Mouse (Mus musculus): ENCODE measurements around the gene Ube2i. TPM values are rescaled to one million over a fixed set of nuclear protein-coding genes. Genes with fewer than 3 reads are reported as not detected.

Ube2i gene
- 100 to 1,000 TPM; 371 to 391 TPM for total RNA-seq (2021)
- long read RNA-seq, experiment 1, transcript Ube2i-213 (7 exons, 824 nt), result major isoform, 187 of 251 reads
- long read RNA-seq, experiment 1, transcript Ube2i-211 (7 exons, 890 nt), result minor isoform, 11 of 251 reads
- long read RNA-seq, experiment 1, partial matches to known transcripts, result 10 of 251 reads
- long read RNA-seq, experiment 1, other reads (novel, unspliced or antisense), result 37 of 251 reads
- long read RNA-seq, experiment 2, transcript Ube2i-214 (3 exons, 1,144 nt), result minor isoform, 15 of 389 reads
- long read RNA-seq, experiment 2, transcript Ube2i-207 (4 exons, 2,755 nt), result minor isoform, 11 of 389 reads
- long read RNA-seq, experiment 2, transcript Ube2i-213 (7 exons, 824 nt), result major isoform, 227 of 389 reads
- long read RNA-seq, experiment 2, transcript Ube2i-211 (7 exons, 890 nt), result minor isoform, 14 of 389 reads
- long read RNA-seq, experiment 2, partial matches to known transcripts, result 39 of 389 reads
- long read RNA-seq, experiment 2, other reads (novel, unspliced or antisense), result 75 of 389 reads

DNA sequence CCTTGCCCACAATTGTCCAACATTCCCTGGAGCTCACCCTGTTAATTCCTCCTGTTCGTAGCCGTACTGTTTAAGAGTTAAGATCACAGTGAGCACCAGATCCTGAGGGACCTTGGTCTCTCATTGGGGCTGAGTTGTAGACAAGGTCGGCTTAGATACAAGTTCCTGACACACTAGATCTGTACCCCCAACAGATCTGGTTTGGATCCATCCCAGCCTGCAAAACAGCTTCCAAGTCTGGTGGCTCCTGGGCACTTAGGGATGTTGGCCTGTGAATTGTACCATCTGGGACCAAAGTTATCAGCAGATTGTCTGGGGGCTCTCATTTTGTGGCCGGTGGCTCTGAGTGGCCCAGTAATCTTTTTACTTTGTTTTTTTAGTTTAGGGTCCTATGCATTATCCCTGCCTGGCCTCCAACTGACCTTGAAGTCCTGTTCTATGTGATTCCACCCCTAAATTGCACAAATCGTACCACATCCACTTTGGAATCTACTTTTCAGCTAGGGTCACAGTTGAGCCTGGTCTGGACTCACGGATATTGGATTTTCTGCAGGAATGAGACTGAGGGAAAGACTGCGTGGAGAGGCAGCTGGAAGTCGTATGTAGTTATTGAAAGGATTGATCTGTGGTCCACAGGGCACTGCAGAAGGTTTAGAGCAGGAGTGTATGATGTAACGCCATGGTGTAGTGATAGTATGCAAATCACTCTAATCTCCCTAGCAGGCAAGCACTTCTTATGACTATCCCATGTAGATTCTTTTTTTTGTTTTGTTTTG, at the start of gene Ube2i:
Gene Ube2i (minus strand): TSS at position 52 of the 776 bp plus-strand sequence.
- DNase-seq (ENCODE audit: low spot score in 2 of 2), result no peak

DNA sequence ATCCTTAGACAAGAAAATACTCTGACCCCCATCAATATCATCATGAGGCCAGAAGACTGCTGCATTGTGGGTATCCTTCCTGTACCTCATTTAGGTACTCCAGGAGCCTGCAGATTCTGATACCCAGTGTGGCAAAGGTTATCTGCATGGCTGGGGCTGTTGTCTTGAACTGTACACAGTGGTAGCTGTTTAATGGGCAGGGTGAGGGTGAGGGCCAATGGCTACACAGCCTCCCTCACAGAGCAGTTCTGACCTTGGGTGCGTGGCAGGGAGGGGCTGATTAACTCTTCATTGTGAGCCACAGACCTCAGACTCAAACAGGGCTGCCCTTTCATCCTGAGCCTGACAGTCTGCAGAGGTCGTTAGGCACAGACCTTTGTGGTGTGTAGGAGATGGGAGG, 48.5 kb upstream of the Ube2i start:
- no peak for DNase-seq (ENCODE audit: low spot score in 2 of 2)

DNA sequence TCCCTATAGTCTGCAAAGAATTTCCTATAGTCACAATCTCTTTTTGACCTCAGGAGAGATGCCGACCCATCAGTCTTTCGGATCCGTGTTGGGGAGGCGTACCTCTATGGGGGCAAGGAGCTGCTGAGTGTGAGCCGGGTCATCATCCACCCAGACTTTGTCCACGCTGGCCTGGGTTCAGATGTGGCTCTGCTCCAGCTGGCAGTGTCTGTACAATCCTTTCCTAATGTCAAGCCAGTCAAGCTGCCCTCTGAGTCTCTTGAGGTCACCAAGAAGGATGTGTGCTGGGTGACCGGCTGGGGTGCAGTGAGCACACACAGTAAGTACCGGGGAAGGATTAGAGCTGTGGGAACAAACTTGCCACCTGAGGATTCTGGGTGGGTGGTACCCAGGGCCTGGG, 46.4 kb upstream of the Ube2i start:
- DNase-seq (ENCODE audit: low spot score in 2 of 2), result no peak

DNA sequence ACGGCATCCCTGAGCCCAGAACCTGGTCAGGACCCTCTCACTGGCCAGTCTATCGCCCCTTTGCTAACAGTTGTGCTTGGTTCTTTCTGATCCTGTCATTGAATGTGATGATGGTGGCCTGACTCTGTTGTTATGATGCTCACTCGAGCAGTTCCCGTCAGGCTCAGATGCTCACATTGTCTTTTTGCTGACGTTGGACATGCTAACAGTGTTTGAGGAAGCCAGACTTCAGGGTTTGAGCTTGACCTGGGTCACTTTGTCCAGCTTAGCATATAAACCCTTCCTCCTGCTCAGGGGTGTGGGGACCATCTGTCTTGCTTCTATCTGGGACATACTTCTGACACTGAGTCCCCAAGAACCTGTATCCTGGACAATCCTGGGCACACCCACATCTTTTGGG, 43.9 kb upstream of the Ube2i start, which contains the start of gene Prss29:
Gene Prss29 (plus strand): TSS at position 301 of the 400 bp plus-strand sequence.
- no peak for DNase-seq (ENCODE audit: low spot score in 2 of 2)

DNA sequence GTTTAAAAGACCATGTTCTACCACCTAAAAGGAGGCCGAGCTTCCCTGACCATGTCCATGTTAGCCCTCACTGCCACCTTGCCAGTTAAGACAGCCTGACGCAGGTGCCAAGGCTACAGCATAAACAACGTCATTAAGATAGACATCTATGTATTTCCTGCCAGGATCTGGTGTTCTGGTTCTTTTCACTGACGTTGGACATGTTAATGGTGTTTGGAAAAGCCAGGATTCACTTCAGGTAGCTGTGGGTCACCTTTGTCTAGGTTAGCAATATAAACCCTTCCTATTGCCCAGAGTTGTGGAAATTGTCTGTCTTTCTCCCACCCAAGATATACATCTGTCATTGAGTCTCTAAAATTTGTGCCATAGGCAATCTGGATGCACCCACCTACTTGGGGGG, 33.9 kb upstream of the Ube2i start, which contains the start of gene Prss28:
Gene Prss28 (plus strand): TSS at position 301 of the 400 bp plus-strand sequence.
- DNase-seq (ENCODE audit: low spot score in 2 of 2), result no peak

DNA sequence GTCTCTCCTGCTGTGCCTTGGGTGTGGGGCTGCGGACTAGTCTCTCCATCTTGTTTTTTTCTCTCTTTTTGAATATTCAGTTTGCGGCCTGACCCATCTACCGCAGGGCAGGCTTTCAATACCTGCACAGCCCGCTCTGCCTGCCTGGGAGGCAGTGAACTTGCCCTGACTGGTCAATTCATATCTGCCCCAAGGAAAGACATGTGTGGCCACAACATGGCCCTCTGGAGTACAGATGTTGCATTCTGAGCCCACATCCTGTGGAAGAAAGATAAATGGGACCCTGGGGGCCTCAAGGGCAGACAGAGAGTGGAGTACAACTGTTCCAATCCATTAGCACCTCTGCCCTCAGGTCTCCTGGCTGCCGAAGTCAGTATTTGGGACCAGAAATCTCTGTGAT, 23.7 kb upstream of the Ube2i start, which contains the start of gene Prss34:
Gene Prss34 (plus strand): TSS at position 301 of the 400 bp plus-strand sequence.
- DNase-seq (ENCODE audit: low spot score in 2 of 2), result no peak

DNA sequence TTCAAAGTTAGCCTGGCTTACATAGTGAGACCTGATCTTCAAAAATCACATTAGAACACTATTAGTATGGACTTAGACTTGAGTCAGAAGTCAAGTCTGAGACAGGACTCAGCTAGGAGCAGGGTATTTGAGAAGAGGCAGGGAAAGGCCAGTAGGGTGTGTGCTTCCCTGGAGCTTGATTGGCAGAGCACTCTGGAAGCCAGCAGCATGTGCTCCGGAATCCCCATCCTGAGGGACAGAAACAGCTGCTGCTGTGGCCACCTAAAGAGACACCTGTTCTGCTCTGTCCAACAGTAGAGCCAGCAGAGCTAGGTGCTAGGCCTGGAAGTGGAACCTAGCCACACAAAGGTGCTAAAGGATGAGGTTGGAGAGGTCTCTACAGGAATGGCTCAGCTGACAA, 19.7 kb upstream of the Ube2i start:
- no peak for DNase-seq (ENCODE audit: low spot score in 2 of 2)

DNA sequence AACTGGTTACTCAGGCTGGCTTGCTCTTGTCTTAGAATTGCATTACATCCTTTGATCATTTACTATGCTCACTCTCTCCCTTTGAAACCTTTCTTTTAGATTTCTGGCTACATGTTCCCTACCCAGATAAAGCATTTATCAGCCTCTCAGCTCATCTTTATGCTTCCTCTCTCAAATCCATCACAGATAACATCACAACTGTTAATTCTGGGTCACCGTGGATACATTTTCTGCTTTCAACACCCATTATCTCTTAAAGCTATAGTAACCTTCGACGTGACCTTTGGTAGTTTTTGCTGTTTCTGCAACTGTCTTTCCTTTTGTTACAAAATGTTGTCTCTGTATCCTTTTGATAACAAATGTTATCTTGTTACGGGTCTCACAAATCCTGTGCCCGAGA, 19.1 kb upstream of the Ube2i start:
- DNase-seq (ENCODE audit: low spot score in 2 of 2), result no peak

DNA sequence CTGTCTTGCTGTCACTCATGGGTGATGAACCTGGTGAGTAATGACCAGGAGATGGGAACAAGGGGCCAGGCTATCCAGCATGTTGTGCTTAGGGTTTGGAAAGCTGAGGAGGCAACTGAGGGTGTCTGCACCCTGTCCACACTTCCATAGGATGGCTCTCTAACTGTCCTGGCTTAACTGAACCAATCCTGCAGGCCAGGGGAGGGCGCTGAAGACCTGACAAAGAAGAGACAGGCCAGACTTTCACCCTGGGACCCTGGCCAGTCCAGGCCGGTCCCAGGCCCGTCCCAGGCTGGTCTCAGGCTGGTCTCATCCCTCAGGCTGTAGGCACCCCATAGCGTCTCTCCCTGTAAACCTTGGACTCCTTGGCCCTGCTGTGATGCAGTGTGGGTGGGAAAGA, 16.0 kb upstream of the Ube2i start:
- DNase-seq (ENCODE audit: low spot score in 2 of 2), result no peak

DNA sequence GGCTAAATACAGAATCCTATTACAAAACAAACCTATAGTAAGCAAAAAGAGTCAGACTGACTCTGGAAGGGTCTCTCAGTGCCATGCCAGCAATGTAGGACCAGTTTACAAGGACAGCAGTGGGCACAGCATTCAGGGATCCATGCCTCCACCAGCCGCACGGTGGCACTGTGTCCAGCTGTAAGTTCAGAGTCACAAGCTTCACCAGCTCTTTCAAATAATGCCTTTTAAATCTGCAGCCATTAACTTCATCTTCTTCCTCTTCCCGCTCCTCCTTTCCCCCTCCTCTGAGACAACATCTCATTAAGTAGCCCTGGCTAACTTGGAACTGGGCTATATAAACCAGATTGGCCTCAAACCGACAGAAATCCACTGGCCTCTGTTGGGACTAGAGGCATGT, 14.4 kb upstream of the Ube2i start:
- no peak for DNase-seq (ENCODE audit: low spot score in 2 of 2)

DNA sequence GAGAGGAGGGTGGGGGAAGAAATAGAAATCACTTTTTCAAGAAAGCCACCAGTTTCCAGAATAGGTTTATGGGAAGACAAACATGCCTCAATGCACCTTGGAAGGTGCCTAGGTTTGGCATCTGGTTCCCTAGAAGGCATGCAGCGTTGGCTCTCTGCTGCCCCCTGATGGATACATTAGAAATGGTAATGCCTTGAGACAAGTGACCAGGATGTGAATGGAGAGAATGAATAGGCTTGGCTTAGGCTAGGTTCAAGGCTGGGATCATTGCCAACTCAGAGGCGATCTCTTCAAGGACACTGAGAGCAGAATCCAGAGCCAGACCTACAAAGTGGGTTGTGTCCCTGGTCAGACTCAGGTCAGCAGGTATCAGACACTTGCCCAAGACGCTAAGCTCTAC, 10.6 kb upstream of the Ube2i start:
- DNase-seq (ENCODE audit: low spot score in 2 of 2), result peak in 1 of 2 experiments; percentile 46

DNA sequence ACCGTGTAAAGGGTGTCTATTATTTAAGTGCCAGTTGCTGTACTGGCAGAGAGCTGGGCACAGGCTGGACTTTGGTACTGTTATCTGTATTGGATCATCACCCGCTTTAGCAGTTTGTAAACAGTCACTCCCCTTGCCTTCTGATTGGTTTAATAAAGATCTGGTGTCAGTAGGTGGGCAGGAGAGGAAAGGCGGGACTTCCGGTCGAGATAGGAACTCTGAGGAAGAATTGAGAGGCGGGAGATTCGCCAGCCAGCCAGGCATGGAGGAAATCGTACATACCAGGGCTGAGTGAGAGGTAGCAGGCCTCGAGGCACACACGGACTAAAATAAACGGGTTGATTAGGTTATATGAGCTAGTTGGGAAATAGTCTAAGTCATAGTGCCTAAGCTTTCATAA, 7.7 kb upstream of the Ube2i start:
- DNase-seq (ENCODE audit: low spot score in 2 of 2), result no peak

DNA sequence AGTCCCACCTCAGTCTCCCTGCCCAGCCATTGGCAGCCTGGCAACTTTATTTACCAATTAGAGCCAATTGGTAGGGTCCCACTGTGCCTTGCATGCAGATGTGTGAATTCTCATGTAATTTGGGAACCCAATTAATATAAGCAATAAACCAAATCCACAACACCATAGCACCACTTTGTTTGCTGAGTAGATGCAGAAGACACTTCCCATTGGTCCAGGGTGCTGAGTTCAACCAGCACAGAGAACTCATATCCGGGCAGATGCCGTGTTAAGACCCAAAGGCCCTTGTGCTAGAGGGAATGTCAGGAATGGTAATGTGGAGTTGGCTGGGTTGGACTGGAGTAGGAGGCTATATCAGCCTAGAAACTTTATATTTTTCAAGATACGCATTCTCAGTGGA, 1.4 kb upstream of the Ube2i start:
- no peak for DNase-seq (ENCODE audit: low spot score in 2 of 2)

DNA sequence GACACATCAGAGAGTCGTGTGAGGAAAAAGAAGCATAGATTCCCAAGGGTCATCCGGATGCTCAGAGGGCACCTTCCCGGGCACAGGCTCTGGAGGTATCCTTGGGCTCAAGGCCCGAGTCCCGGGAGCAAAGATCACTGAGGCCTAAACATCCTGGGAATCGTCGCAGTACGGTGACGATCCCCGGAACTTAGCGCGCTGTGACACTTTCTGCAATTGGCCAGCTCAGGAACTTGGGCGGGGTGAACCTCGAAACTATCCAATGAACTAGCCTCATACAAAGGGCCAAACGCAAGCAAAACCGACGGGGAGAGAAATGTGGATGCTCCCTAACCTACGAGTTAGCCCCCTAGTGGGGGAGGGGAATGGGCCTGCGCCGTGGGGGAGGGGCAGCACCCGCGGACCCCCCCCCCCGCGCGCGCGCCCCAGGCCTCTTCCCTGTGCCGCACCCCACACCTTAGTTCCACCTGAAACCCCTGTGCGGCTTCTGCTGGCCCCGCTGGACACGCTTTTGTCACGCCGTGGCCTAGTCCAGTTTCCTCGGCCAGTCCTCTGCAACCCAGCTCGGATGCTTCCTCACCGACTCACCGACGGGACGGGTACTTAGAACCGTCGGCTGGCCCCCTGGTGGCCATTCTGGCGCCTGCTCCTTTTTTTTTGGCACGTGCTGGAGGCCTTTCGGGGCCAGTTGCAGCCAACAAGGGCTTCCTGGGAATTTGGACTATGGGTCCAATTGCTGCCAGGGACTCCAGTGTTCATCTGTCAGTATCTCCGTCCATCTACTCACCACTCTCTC, 518 bp downstream of the Ube2i start:
- peak; percentile 83 to 90 for DNase-seq (ENCODE audit: low spot score in 2 of 2)

DNA sequence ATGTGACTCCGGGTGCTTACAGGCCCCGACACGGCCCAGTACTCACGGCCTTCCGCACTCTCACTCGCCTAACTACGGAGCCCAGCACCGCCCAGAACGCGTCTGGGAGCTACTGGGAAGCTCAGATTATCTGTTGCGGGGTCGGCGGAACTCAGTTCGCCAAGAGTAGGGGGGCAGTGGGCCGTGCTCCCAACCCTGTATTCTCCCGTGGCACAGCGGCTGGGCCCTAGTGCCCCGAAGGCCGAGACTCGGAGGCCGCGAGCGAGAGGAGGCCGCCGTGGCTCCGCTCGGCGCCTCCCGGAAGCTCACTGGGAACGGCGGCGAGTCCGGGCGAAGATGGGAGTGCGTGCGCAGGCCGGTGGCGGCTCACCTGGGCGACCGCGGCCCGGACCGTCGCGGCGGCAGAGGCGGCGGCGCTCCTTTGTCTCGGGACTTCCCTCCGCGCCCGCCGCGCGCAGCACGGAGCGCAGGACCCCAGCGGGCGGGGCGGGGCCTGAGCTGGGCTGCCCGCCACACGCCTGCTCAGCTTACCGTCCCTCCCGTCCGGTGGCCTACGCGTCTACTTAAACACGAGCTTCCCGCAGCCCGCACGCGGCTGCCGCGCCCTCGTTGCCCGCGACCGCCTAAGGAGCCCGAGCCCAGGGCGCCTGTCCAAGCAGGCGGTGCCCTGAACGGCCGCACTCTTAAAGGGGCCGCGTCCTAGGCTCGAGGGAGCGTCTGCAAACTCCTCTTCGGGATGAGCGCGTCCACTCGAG, 1.3 kb downstream of the Ube2i start:
- peak in 1 of 2 experiments; percentile 77 for DNase-seq (ENCODE audit: low spot score in 2 of 2)

DNA sequence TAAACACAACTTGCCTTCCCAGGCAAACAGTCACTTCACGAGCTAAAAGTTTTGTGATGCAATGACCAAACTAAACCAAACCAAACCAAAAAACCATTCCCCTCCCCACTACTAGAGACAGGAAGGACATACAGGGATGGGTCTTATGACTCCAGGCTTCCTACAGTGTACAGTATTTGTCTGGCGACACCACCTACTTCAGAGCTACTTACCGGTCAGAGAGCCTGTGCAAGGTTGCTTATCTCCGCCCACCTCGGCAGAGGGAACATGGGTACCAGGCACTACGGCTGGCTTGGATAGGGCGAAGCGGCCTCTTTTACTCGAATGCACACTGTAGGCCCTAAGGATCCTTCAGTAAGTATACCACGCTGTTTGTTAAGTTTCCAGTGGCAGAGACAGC, 2.1 kb downstream of the Ube2i start:
- DNase-seq (ENCODE audit: low spot score in 2 of 2), result no peak

DNA sequence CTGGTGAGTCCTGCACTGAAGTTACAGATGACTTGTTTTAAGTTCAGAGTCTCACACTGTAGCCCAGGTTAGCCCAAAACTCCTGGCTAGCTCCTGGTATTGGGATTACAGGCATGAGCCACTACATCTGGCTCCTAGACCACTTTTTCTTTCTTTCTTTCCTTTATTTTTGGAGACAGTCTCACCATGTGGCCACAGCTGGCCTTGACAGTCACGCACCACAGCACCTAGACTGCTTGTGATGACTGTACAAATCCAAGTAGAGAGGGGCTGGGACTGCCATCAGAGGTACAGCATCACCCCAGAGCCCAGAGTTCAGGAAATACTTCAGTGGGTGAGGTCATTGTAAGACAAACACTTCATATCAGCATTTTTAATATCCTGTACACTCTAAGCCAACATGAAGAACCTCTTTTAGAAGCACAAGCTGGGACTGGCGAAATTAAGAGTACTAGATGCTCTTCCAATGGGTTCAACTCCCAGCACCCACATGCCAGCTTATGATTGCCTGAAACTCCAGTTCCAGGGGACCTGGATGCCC, 3.6 kb downstream of the Ube2i start:
- no peak for DNase-seq (ENCODE audit: low spot score in 2 of 2)

DNA sequence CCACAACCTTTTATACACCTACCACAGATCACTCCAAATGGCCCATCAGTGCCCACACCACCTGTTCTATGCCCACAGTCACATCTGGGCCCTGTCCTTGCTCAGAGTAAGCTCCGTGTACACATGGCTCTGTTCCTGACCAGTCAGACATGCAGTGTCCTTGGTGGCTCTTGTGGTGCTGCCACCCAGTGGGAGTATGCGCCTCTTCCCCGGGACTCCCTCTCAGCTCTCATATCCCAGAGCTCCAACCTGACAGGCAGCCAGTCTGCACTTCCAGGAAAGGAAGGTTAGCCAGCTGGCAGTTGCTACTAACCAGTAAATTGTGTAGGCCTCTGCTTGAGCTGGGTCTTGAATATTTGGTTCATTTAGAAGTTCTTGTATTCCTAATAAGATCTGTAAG, 10.0 kb downstream of the Ube2i start:
- no peak for DNase-seq (ENCODE audit: low spot score in 2 of 2)

DNA sequence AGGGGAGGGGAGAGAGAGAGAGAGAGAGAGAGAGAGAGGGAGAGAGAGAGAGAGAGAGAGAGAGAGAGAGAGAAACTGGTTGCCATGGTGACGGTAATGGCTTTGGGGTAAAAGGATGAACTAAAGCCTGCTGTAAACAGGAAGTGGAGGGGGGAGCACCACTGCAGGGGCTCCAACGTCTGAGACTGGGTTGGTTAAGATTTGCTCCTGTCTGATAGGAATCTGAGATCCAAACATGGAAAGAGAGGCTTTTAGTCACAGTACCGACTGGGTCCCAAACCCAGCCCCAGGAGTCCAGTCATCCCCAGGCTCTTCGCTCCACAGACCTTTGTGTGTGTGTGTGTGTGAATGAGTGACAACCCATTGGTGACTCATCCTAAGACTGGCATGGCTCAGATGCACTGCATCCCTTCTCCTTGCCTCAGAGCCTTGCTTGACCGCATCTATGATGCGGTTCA, 16.6 kb downstream of the Ube2i start:
- DNase-seq (ENCODE audit: low spot score in 2 of 2), result no peak

DNA sequence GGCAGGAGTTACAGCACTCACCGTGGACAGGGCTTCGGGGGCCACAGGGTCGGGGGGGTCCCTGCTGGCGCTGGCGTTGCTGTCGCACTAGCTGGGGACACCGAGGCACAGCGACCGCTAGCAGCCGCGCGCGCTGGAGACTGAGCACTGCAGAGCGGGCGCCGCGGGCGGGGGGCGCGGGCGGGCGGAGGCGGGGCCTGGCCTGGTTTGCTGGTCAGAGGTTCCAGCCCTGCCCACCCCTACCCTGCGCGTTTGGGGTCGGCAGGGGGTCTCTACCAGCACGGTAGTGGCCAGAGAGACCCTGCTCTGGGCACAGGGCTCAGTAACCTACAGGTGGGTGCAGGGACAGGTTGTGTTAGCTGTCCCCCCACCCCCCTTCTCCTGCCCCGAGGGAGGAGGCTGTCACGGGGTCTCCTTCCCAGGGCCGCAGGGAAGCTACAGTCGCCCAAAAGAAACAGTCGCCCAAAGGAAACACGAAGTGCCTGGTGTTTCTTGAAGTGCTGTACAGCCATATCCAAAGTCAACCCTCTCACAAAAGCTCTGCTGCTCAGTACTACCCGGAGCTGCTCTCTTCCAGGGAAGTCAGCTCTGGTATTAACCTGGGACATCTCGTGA, 18.2 kb downstream of the Ube2i start, which contains the start of gene Baiap3:
Gene Baiap3 (minus strand): TSS at position 225 of the 615 bp plus-strand sequence.
- no peak for DNase-seq (ENCODE audit: low spot score in 2 of 2)
